Mouse (Mus musculus) ES-E14 (cell line): ENCODE results near the gene Rp9. TPM values are rescaled to one million over a fixed set of nuclear protein-coding genes. Genes with fewer than 3 reads are reported as not detected.

Experiments used
- DNase-seq: peaks from one replicate; pipeline ENCODE4 v3.0.0-alpha.2; 2013; ENCODE audit warnings: low read depth, low spot score
- H3K27ac ChIP-seq: 2 replicates; pipeline ENCODE4 v1.5.1; 2012; ENCODE audit warnings: low read depth, mild to moderate bottlenecking, low read length, moderate library complexity, mixed read lengths; ENCODE audit not compliant: poor library complexity, insufficient read depth, severe bottlenecking
- H3K36me3 ChIP-seq: 2 replicates; pipeline ENCODE4 v1.6.1; 2012; ENCODE audit warnings: mild to moderate bottlenecking, low read length, moderate library complexity, mixed read lengths; ENCODE audit not compliant: control insufficient read depth, poor library complexity, insufficient read depth, severe bottlenecking
- H3K4me1 ChIP-seq, 2 experiments: fragments of 150-350 bp in 1 of 2; sonication (generic) in 1 of 2; 2 replicates each; pipeline ENCODE4 v1.6.1; 2012; ENCODE audit warnings: low read length in 2 of 2, mild to moderate bottlenecking in 1 of 2, mixed read lengths in 1 of 2; ENCODE audit not compliant: control insufficient read depth in 2 of 2, insufficient read depth in 2 of 2, poor library complexity in 1 of 2
- H3K4me3 ChIP-seq, 2 experiments: fragments of 150-350 bp in 1 of 2; sonication (generic) in 1 of 2; 2 replicates each; pipeline ENCODE4 v1.5.1; 2012; ENCODE audit warnings: low read length in 2 of 2, low read depth in 1 of 2, mild to moderate bottlenecking in 1 of 2, mixed read lengths in 1 of 2; ENCODE audit not compliant: insufficient read depth in 1 of 2, poor library complexity in 1 of 2, severe bottlenecking in 1 of 2
- H3K9ac ChIP-seq: 2 replicates; pipeline ENCODE4 v1.6.1; 2012; ENCODE audit warnings: low read depth, mild to moderate bottlenecking, low read length, mixed read lengths; ENCODE audit not compliant: poor library complexity, insufficient read depth, severe bottlenecking
- H3K9me3 ChIP-seq: fragments of 150-350 bp; sonication (generic); 2 replicates; pipeline ENCODE4 v1.6.1; 2012; ENCODE audit warnings: low read depth, mild to moderate bottlenecking, low read length; ENCODE audit not compliant: control insufficient read depth, insufficient read depth
- CHD2 ChIP-seq: IDR thresholded peaks from 2 replicates; pipeline ENCODE4 v1.6.1; 2014; ENCODE audit warnings: mild to moderate bottlenecking, low read depth, low read length, inconsistent platforms
- HCFC1 ChIP-seq: IDR thresholded peaks from 2 replicates; pipeline ENCODE4 v1.6.1; 2012; ENCODE audit warnings: low read length, inconsistent platforms, borderline replicate concordance; ENCODE audit not compliant: insufficient read depth
- MAFK ChIP-seq: IDR thresholded peaks from 2 replicates; pipeline ENCODE4 v1.6.1; 2014; ENCODE audit warnings: mild to moderate bottlenecking, low read depth, low read length, inconsistent platforms; ENCODE audit not compliant: insufficient read depth
- ZC3H11A ChIP-seq: IDR thresholded peaks from 2 replicates; pipeline ENCODE4 v1.6.1; 2012; ENCODE audit warnings: low read depth, mild to moderate bottlenecking, inconsistent platforms, low read length, borderline replicate concordance
- ZNF384 ChIP-seq: IDR thresholded peaks from 2 replicates; pipeline ENCODE4 v1.6.1; 2012; ENCODE audit warnings: low read depth, low read length, inconsistent platforms
- in situ Hi-C, 2 experiments: fragments of 600-800 bp; cut with MboI; formaldehyde crosslinking; loops; one replicate each; pipeline ENCODE4 v1.15.1; 2025; ENCODE audit warnings: low sequenced_read_pairs in 2 of 2, inconsistent platforms in 1 of 2; ENCODE audit not compliant: unreplicated experiment in 2 of 2
- total RNA-seq: library from RNA; depleted of rRNA; stranded (reverse); fragments of 300-350 nt; gene quantifications from 2 replicates; pipeline ENCODE4 v1.2.3, GENCODE M21; 2012

The Rp9 gene
- total RNA-seq, 1 experiment: 32.8 TPM

GRCm38 (mm10) chr9:22428666-22429410 lies 40.7 kb downstream of the Rp9 start:
- Histone ChIP-seq H3K4me1 (no peaks in the 10 kb centered on the region; a peak in 1 of 4 replicates), H3K9me3 (no peaks in the 10 kb centered on the region), H3K27ac (no peak overlapping the region), H3K36me3 (no peaks in the 10 kb centered on the region), H3K4me3 (no peak overlapping the region), H3K9ac (no peak overlapping the region)
- DNase-seq: no peak
- TF ChIP-seq CHD2: no peak
- TF ChIP-seq ZC3H11A: no peak
- no peak for TF ChIP-seq MAFK
- TF ChIP-seq ZNF384: no peak
- no peak for TF ChIP-seq HCFC1
- in situ Hi-C loops: no loop called here

GRCm38 (mm10) chr9:22428028-22428665 lies 41.4 kb downstream of the Rp9 start:
- Histone ChIP-seq H3K9me3 (no peaks in the 10 kb centered on the region), H3K4me3 (no peak overlapping the region), H3K27ac (no peak overlapping the region), H3K4me1 (no peaks in the 10 kb centered on the region; a peak in 1 of 4 replicates), H3K36me3 (no peaks in the 10 kb centered on the region), H3K9ac (no peak overlapping the region)
- TF ChIP-seq ZC3H11A: no peak
- TF ChIP-seq MAFK: no peak
- no peak for TF ChIP-seq ZNF384
- TF ChIP-seq HCFC1: no peak
- TF ChIP-seq CHD2: no peak
- in situ Hi-C loops: no loop called here
- no peak for DNase-seq

GRCm38 (mm10) chr9:22424719-22425118 lies 44.8 kb downstream of the Rp9 start:
- no peak overlapping the region for H3K9ac ChIP-seq
- no peak overlapping the region for H3K4me3 ChIP-seq
- DNase-seq: no peak
- no peaks in the 10 kb centered on the region for H3K9me3 ChIP-seq
- no peak overlapping the region for H3K27ac ChIP-seq
- no peaks in the 10 kb centered on the region for H3K36me3 ChIP-seq
- in situ Hi-C loops: no loop called here
- TF ChIP-seq HCFC1: no peak
- no peak for TF ChIP-seq MAFK
- TF ChIP-seq CHD2: no peak
- TF ChIP-seq ZNF384: no peak
- TF ChIP-seq ZC3H11A: no peak
- peaks cover 0 to 2% of the 10 kb centered on the region in 2 experiments; a peak in 1 of 4 replicates for H3K4me1 ChIP-seq

DNA sequence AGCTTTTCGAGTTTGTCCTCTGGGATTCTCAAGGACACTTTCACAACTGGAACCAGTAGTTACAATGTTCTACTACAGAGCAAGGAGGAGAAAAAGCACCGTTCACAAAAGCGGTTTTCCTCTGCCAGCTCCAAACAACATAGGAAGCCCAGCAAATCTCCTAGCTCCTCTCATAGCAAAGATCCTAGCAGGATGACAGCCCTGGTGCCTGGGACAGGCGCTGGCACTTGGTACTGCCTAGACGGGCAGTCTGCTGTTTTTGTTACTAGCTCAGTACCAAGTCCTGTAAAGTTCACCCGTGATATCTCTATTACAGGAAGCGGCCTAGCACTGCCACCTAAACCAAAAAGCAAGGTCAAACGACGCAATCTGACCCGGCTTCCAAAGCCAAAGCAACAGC lies 45.3 kb downstream of the Rp9 start:
- in situ Hi-C loops: no loop called here
- Histone ChIP-seq H3K27ac (no peak overlapping the region), H3K4me3 (no peak overlapping the region), H3K36me3 (no peaks in the 10 kb centered on the region), H3K9me3 (no peaks in the 10 kb centered on the region), H3K4me1 (peaks cover 0 to 2% of the 10 kb centered on the region in 2 experiments; a peak in 1 of 4 replicates), H3K9ac (no peak overlapping the region)
- no peak for DNase-seq
- TF ChIP-seq ZNF384: no peak
- no peak for TF ChIP-seq ZC3H11A
- no peak for TF ChIP-seq HCFC1
- no peak for TF ChIP-seq CHD2
- no peak for TF ChIP-seq MAFK
